Mouse (Mus musculus): Measurements from ENCODE around the gene Tlk2. TPM values are rescaled to one million over a fixed set of nuclear protein-coding genes. Genes with fewer than 3 reads are reported as not detected.

Gene Tlk2
- polyA plus RNA-seq, 1 experiment from 2014 or later = 18.3 TPM

DNA sequence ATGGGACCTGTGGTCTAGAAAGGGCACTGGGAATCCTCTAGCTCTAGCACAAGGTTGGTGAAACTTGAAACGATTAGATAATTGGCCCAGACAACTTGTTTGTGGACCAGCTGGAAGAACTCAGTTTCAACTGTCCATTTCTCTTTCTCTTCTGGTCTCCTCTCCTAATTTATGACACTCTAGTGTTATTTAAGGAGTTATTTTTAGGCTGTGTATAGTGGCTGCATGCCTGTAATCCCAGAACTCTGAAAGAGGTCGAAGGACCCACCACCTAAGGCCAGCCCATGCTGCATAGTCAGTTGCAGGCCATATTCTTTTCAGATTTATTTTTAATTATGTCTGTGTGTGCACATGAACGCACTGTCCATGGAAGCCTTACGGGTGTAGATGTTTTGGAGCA, 916 bp downstream of the Tlk2 start:
- Histone ChIP-seq H3K4me1 (peaks cover 19% of the 10 kb centered on the region), H3K9me3 (no peaks in the 10 kb centered on the region), H3K27me3 (ENCODE audit: insufficient read depth, poor library complexity, severe bottlenecking) (no peaks in the 10 kb centered on the region), H3K27ac (no peak overlapping the region), H3K36me3 (peaks cover 13% of the 10 kb centered on the region), H3K4me3 (peak overlapping the region; percentile 92)
- 88% methylated on average over 4 of the region's 4 CpGs for WGBS
- no peak for DNase-seq (ENCODE audit: low spot score)

DNA sequence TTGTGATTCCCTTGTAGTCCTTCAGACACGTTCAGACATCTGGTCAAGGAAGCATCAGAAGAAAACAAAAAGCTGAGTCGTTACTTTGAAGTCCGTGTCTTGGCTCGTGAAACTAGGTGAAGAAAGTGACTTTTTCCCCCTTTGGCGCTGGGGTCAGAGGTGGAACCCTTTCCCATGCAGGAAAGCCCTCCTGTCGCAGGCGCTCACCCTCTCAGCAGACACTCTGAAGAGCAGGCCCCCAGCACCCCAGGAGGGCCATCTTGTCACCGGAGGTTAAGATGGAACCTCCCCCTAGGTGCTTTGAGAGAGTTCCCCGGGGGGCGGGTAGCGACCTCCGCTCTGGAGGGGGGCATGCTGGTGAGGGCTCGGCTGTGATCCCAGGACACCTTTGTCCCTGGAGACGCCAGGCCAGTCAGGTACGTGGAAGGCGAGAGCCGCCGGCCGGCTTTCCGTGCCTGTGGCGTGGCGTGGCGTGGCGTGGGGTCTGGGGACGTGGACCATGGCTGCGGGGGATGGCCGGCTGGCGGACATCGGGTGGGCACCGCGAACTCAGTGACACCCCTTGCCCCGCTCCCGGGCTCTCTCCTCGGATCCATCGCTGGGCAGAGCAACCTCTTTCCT, 2.0 kb downstream of the Tlk2 start:
- under 1% methylated on average over 35 of the region's 35 CpGs for WGBS
- no peaks in the 10 kb centered on the region for H3K27me3 ChIP-seq (ENCODE audit: insufficient read depth, poor library complexity, severe bottlenecking)
- H3K36me3 ChIP-seq = peaks cover 23% of the 10 kb centered on the region
- peaks cover 19% of the 10 kb centered on the region for H3K4me1 ChIP-seq
- peak overlapping the region; percentile 92 for H3K4me3 ChIP-seq
- no peaks in the 10 kb centered on the region for H3K9me3 ChIP-seq
- DNase-seq (ENCODE audit: low spot score) = peak; percentile 82
- H3K27ac ChIP-seq = peak overlapping the region; percentile 98

GRCm38 (mm10) chr11:105181126-105181637, 2.6 kb downstream of the Tlk2 start:
- H3K4me3 ChIP-seq = peak overlapping the region; percentile 92
- H3K27me3 ChIP-seq (ENCODE audit: insufficient read depth, poor library complexity, severe bottlenecking) = no peaks in the 10 kb centered on the region
- DNase-seq (ENCODE audit: low spot score) = peak; percentile 98
- WGBS = under 1% methylated on average over 57 of the region's 60 CpGs
- H3K9me3 ChIP-seq = no peaks in the 10 kb centered on the region
- peaks cover 27% of the 10 kb centered on the region for H3K36me3 ChIP-seq
- H3K4me1 ChIP-seq = peaks cover 19% of the 10 kb centered on the region
- peak overlapping the region; percentile 98 for H3K27ac ChIP-seq

DNA sequence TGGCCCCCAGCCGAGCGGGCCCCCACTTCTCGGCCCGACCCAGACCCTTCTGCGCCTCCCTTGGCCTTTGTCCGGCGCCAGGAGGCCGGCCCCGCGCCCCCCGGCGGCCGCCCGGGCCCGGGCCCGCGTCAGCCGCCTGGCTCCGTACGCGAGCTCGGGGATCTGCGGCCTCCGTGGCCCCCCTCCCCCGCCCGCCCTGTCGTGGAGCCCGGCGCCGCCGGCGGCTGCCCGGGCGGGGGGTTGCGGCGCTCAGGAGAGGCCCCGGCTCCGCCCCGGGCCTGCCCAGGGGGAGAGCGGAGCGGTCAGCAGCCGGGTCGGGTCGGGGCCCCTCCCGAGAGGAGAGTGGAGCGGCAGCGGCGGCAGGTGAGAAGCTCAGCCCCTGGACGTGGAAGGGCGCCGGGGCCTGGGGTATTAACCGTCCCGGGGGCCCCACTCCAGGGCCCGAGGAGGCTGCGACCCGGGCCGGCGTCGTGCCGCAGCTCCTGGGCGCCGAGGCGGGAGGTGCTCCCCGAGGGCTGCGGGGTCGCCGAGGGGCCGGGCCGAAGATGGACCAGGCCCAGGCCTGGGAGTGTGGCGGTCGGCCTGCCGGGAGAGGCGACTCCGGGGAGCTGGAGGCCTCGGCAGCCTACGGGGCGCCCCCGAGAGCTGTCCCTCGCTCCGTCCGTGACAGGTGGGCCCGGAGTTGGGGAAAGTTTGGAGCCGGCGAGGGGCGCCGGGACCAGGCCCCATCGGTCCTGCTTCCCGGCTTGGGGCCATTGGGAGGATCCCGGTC, 3.3 kb downstream of the Tlk2 start:
- Histone ChIP-seq H3K36me3 (peaks cover 34% of the 10 kb centered on the region), H3K4me3 (peak overlapping the region; percentile 92), H3K9me3 (no peaks in the 10 kb centered on the region), H3K4me1 (peaks cover 19% of the 10 kb centered on the region), H3K27ac (peak overlapping the region; percentile 98), H3K27me3 (ENCODE audit: insufficient read depth, poor library complexity, severe bottlenecking) (no peaks in the 10 kb centered on the region)
- peak; percentile 85 for DNase-seq (ENCODE audit: low spot score)
- 1% methylated on average over 82 of the region's 89 CpGs for WGBS

DNA sequence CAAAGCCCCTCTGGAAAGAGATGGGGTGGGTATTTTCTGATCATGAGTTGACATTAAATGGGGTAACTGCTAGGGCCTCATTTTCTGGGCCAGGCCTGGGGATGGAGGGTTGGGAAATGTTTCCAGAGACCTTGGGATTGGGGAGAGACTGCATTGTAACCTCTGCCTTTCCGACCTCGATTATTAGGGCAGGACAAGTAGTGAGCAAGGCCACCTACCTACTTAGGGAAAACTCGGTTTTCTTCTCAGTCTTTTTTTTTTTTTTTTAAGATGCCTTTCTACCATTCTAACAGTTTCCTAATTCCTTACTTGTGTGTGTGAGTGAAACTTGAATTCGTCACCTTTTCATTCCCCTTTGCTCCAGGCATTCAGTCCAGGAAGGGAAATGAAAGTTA, 3.9 kb downstream of the Tlk2 start:
- H3K27me3 ChIP-seq (ENCODE audit: insufficient read depth, poor library complexity, severe bottlenecking) = no peaks in the 10 kb centered on the region
- H3K36me3 ChIP-seq = peaks cover 36% of the 10 kb centered on the region
- no peak for DNase-seq (ENCODE audit: low spot score)
- WGBS = 4% methylated on average over 4 of the region's 4 CpGs
- peak overlapping the region; percentile 92 for H3K4me3 ChIP-seq
- H3K27ac ChIP-seq = peak overlapping the region; percentile 98
- H3K4me1 ChIP-seq = peaks cover 19% of the 10 kb centered on the region
- no peaks in the 10 kb centered on the region for H3K9me3 ChIP-seq

GRCm38 (mm10) chr11:105184678-105185077, 6.1 kb downstream of the Tlk2 start:
- H3K36me3 ChIP-seq = peaks cover 38% of the 10 kb centered on the region
- no peak for DNase-seq (ENCODE audit: low spot score)
- peaks cover 14% of the 10 kb centered on the region for H3K4me1 ChIP-seq
- 95% methylated on average over 3 of the region's 3 CpGs for WGBS
- H3K4me3 ChIP-seq = no peak overlapping the region
- H3K9me3 ChIP-seq = no peaks in the 10 kb centered on the region
- no peak overlapping the region for H3K27ac ChIP-seq
- H3K27me3 ChIP-seq (ENCODE audit: insufficient read depth, poor library complexity, severe bottlenecking) = no peaks in the 10 kb centered on the region

GRCm38 (mm10) chr11:105192186-105192585, 13.6 kb downstream of the Tlk2 start:
- DNase-seq (ENCODE audit: low spot score) = no peak
- H3K4me3 ChIP-seq = no peak overlapping the region
- no peaks in the 10 kb centered on the region for H3K4me1 ChIP-seq
- H3K36me3 ChIP-seq = peaks cover 34% of the 10 kb centered on the region
- no peaks in the 10 kb centered on the region for H3K27me3 ChIP-seq (ENCODE audit: insufficient read depth, poor library complexity, severe bottlenecking)
- WGBS = 90% methylated on average over 3 of the region's 3 CpGs
- H3K9me3 ChIP-seq = no peaks in the 10 kb centered on the region
- H3K27ac ChIP-seq = no peak overlapping the region

DNA sequence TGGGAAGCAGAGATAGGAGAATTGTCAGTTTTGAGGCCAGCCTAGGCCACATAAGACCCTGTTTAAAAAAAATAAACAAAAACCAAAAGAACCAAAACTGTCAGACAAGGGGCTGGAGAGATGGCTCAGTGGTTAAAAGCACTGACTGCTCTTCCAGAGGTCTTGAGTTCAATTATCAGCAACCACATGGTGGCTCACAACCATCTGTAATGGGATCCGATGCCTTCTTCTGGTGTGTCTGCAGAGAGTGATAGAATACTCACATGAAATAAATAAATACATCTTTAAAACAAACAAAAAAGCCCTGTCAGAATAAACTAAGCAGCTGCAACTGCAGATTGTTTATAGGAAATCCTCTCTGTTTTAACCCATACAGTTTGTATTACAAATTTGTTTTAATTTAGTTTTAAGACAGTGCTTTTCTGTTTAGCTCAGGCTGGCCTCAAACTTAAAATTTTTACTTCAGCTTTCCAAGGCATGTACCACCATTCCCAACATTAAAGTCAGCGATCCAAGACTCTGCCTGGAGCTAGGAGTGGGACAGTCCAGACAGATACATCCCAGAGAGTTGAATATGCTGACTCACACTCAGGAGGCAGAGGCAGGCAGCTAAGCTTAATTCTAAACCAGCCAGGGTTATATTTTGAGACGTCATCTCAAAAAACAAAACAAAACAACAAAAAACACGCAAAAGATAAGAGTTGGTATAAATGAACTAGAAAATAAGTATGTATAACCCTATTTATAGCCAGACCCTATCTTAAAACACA, 18.5 kb downstream of the Tlk2 start:
- H3K36me3 ChIP-seq = peaks cover 19% of the 10 kb centered on the region
- 81% methylated on average over 4 of the region's 4 CpGs for WGBS
- no peaks in the 10 kb centered on the region for H3K4me1 ChIP-seq
- H3K27me3 ChIP-seq (ENCODE audit: insufficient read depth, poor library complexity, severe bottlenecking) = no peaks in the 10 kb centered on the region
- DNase-seq (ENCODE audit: low spot score) = no peak
- H3K4me3 ChIP-seq = no peak overlapping the region
- H3K27ac ChIP-seq = no peak overlapping the region
- no peaks in the 10 kb centered on the region for H3K9me3 ChIP-seq

- DNase-seq (ENCODE audit: low spot score) = no peak
These were observed 23.8 kb downstream of the Tlk2 start for GRCm38 (mm10) chr11:105202403-105202802.

GRCm38 (mm10) chr11:105210007-105210406, 31.4 kb downstream of the Tlk2 start:
- no peaks in the 10 kb centered on the region for H3K27me3 ChIP-seq (ENCODE audit: insufficient read depth, poor library complexity, severe bottlenecking)
- no peak for DNase-seq (ENCODE audit: low spot score)
- no peak overlapping the region for H3K27ac ChIP-seq
- H3K4me1 ChIP-seq = peaks cover 3% of the 10 kb centered on the region; the same call in 1 of the 2 replicates
- H3K9me3 ChIP-seq = no peaks in the 10 kb centered on the region
- H3K36me3 ChIP-seq = peaks cover 46% of the 10 kb centered on the region
- H3K4me3 ChIP-seq = no peak overlapping the region
- WGBS = 82% methylated on average over 1 of the region's 1 CpGs

More at GRCm38 (mm10) chr11:105202403-105202802, 23.8 kb downstream of the Tlk2 start:
- Histone ChIP-seq H3K4me3 (no peak overlapping the region), H3K27ac (no peak overlapping the region), H3K27me3 (ENCODE audit: insufficient read depth, poor library complexity, severe bottlenecking) (no peaks in the 10 kb centered on the region), H3K4me1 (peaks cover 11% of the 10 kb centered on the region), H3K36me3 (0 out of 2 replicates have a peak, but pooled peaks cover 2% of the 10 kb centered on the region), H3K9me3 (no peaks in the 10 kb centered on the region)
- 57% methylated on average over 3 of the region's 3 CpGs for WGBS

GRCm38 (mm10) chr11:105214257-105214656, 35.6 kb downstream of the Tlk2 start:
- peaks cover 44% of the 10 kb centered on the region for H3K36me3 ChIP-seq
- H3K27me3 ChIP-seq (ENCODE audit: insufficient read depth, poor library complexity, severe bottlenecking) = no peaks in the 10 kb centered on the region
- H3K27ac ChIP-seq = no peak overlapping the region
- DNase-seq (ENCODE audit: low spot score) = no peak
- H3K9me3 ChIP-seq = no peaks in the 10 kb centered on the region
- WGBS = 96% methylated on average over 1 of the region's 1 CpGs
- H3K4me3 ChIP-seq = no peak overlapping the region
- no peaks in the 10 kb centered on the region for H3K4me1 ChIP-seq

DNA sequence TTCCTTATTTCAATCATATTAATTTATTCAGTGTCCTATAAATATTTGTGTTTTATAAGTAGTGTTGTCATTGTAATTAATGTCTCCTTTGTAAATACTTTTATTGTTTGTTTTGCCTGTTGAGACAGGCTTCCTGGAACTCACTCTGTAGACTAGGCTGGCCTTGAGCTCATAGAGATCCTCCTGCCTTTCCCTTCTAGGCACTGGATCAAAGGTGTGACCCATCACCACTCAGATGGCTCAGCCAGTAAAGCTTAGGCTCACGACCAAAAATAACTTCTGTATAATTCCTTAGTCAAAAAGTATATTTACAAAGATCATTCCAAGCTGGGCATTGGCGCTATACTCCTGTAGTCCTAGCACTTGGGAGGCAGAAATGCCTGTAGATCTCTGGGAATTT, 39.2 kb downstream of the Tlk2 start:
- peaks cover 42% of the 10 kb centered on the region for H3K36me3 ChIP-seq
- H3K4me3 ChIP-seq = no peak overlapping the region
- H3K4me1 ChIP-seq = no peaks in the 10 kb centered on the region
- no peaks in the 10 kb centered on the region for H3K27me3 ChIP-seq (ENCODE audit: insufficient read depth, poor library complexity, severe bottlenecking)
- H3K9me3 ChIP-seq = no peaks in the 10 kb centered on the region
- no peak for DNase-seq (ENCODE audit: low spot score)
- 76% methylated on average over 2 of the region's 2 CpGs for WGBS
- no peak overlapping the region for H3K27ac ChIP-seq

GRCm38 (mm10) chr11:105234501-105234900, 55.9 kb downstream of the Tlk2 start:
- peaks cover 14% of the 10 kb centered on the region; the same call in 1 of the 2 replicates for H3K4me1 ChIP-seq
- WGBS = 98% methylated on average over 2 of the region's 2 CpGs
- H3K27ac ChIP-seq = no peak overlapping the region

More at GRCm38 (mm10) chr11:105234501-105234900, 55.9 kb downstream of the Tlk2 start:
- DNase-seq (ENCODE audit: low spot score) = no peak
- no peaks in the 10 kb centered on the region for H3K27me3 ChIP-seq (ENCODE audit: insufficient read depth, poor library complexity, severe bottlenecking)
- H3K36me3 ChIP-seq = peaks cover 13% of the 10 kb centered on the region; the same call in 1 of the 2 replicates
- H3K9me3 ChIP-seq = no peaks in the 10 kb centered on the region
- no peak overlapping the region for H3K4me3 ChIP-seq
